Mouse (Mus musculus) kidney, postnatal 36 days (tissue): ENCODE measurements at regions not wholly inside any gene's neighbourhood (a gene's known extent, or its start where the extent isn't known, plus 50 kb on each side); places are given as distances from the start of the nearest gene placed in this dataset.

Experiments
- DNase-seq, 2 experiments: peaks; one replicate each; pipeline ENCODE4 v3.0.0; 2021 to 2022; ENCODE audit warnings: mixed read lengths in 2 of 2

GRCm38 (mm10) chr16:64166676-64167407 lies 302.9 kb upstream of the Epha3 start:
- DNase-seq = no peak

- DNase-seq = no peak
Measured at GRCm38 (mm10) chr16:64166036-64166435, 302.1 kb upstream of the Epha3 start.

- DNase-seq = peak in 1 of 2 experiments; percentile 5
Measured at GRCm38 (mm10) chr16:64145687-64146535, 281.9 kb upstream of the Epha3 start.
